Mouse (Mus musculus): ENCODE data around the gene Donson.

DNA sequence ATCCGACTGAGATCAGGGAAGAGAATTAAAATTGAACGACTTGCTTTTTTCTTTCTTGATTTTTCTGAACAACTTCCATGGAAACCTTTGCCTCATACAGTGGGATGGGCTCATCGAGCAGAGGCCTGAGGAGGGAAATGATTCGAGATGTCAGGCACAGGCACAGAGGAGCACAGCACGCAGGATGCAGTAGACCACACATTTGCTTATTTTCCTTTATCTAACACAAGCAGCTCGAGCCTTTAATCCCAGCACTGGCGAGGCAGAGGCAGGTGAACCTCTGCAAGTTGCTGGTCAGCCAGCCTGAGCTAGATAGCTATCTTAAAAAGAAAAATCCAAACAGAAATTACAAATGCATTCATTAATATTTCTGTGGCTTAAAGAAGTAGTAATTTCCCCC lies 1.2 kb upstream of the Donson start:
- TF ChIP-seq CTCF (IDR thresholded peaks at IDR 0.05; ENCODE audit: control insufficient read depth, insufficient read depth, insufficient read length) (no peak), MYOD1 (IDR thresholded peaks at IDR 0.05; ENCODE audit: control insufficient read depth, insufficient read length, low read depth) (no peak), USF1 (IDR thresholded peaks at IDR 0.05; ENCODE audit: low read depth) (no peak), MYOG (IDR thresholded peaks at IDR 0.05; ENCODE audit: control insufficient read depth, extremely low read depth, insufficient read length) (no peak), MAX (IDR thresholded peaks at IDR 0.05) (no peak), CEBPB (IDR thresholded peaks at IDR 0.05; ENCODE audit: low read depth) (no peak), FOSL1 (IDR thresholded peaks at IDR 0.05; ENCODE audit: insufficient read depth, low read length, poor library complexity, severe bottlenecking) (no peak)

Measured in C2C12 (cell line).